Mouse (Mus musculus) stomach, embryonic 15.5 days (tissue): ENCODE measurements at regions not wholly inside any gene's neighbourhood (a gene's known extent, or its start where the extent isn't known, plus 50 kb on each side); places are given as distances from the start of the nearest gene placed in this dataset.

Experiments used
- ATAC-seq: fragments of 200-750 bp; cut with Nextera tagmentation; 2 replicates; pipeline ENCODE4 v1.8.0; 2017; ENCODE audit warnings: low read depth, moderate number of reproducible peaks, moderate TSS enrichment; ENCODE audit not compliant: insufficient read depth, low FRiP score
- H3K27ac ChIP-seq: fragments of 300-500 bp; sonication (generic); 2 replicates; pipeline ENCODE4 v1.5.1; 2015; ENCODE audit warnings: mild to moderate bottlenecking, inconsistent platforms
- H3K27me3 ChIP-seq: fragments of 300-500 bp; sonication (generic); replicated peaks from 2 replicates; pipeline ENCODE4 v1.6.1; 2015; ENCODE audit warnings: inconsistent platforms
- H3K36me3 ChIP-seq: fragments of 300-500 bp; sonication (generic); 2 replicates; pipeline ENCODE4 v1.6.1; 2015; ENCODE audit warnings: inconsistent platforms
- H3K4me1 ChIP-seq: fragments of 300-500 bp; sonication (generic); 2 replicates; pipeline ENCODE4 v1.6.1; 2015; ENCODE audit warnings: inconsistent platforms
- H3K4me2 ChIP-seq: fragments of 300-500 bp; sonication (generic); 2 replicates; pipeline ENCODE4 v1.6.1; 2015; ENCODE audit warnings: mild to moderate bottlenecking, inconsistent platforms
- H3K4me3 ChIP-seq: fragments of 300-500 bp; sonication (generic); replicated peaks from 2 replicates; pipeline ENCODE4 v1.5.1; 2015; ENCODE audit warnings: inconsistent platforms
- H3K9ac ChIP-seq: fragments of 300-500 bp; sonication (generic); 2 replicates; pipeline ENCODE4 v1.6.1; 2015; ENCODE audit warnings: inconsistent platforms
- H3K9me3 ChIP-seq: fragments of 300-500 bp; sonication (generic); 2 replicates; pipeline ENCODE4 v1.6.1; 2016; ENCODE audit warnings: inconsistent platforms
- WGBS: fragments of 180-500 bp; shearing (Covaris S2); methylation state at CpG from one replicate; pipeline ENCODE4 v1.1.7; 2015; 5-methylcytosine and 5-hydroxymethylcytosine counted together

- 48% methylated on average over 3 of the region's 3 CpGs for WGBS
- no peaks in the 10 kb centered on the region for H3K36me3 ChIP-seq
- no peaks in the 10 kb centered on the region for H3K27me3 ChIP-seq
- H3K4me3 ChIP-seq, result no peak overlapping the region
- H3K4me2 ChIP-seq, result no peak overlapping the region
- H3K4me1 ChIP-seq, result no peaks in the 10 kb centered on the region
- no peak for ATAC-seq
- no peaks in the 10 kb centered on the region for H3K9me3 ChIP-seq
- H3K27ac ChIP-seq, result no peak overlapping the region
- no peak overlapping the region for H3K9ac ChIP-seq
These were observed 68.8 kb upstream of the Col8a1 start for GRCm38 (mm10) chr16:57823329-57823728.

- Histone ChIP-seq H3K27ac (no peak overlapping the region), H3K4me1 (no peaks in the 10 kb centered on the region), H3K27me3 (no peaks in the 10 kb centered on the region), H3K9me3 (no peaks in the 10 kb centered on the region), H3K4me3 (no peak overlapping the region), H3K36me3 (no peaks in the 10 kb centered on the region), H3K9ac (no peak overlapping the region), H3K4me2 (no peak overlapping the region)
- ATAC-seq, result no peak
These were observed 90.9 kb upstream of the Col8a1 start for GRCm38 (mm10) chr16:57845416-57845815.

- Histone ChIP-seq H3K9ac (no peak overlapping the region), H3K27me3 (no peaks in the 10 kb centered on the region), H3K36me3 (no peaks in the 10 kb centered on the region), H3K4me3 (no peak overlapping the region), H3K9me3 (no peaks in the 10 kb centered on the region), H3K4me2 (no peak overlapping the region), H3K4me1 (no peaks in the 10 kb centered on the region), H3K27ac (no peak overlapping the region)
- ATAC-seq, result no peak
- WGBS, result 34% methylated on average over 3 of the region's 3 CpGs
These were observed 91.8 kb upstream of the Col8a1 start for GRCm38 (mm10) chr16:57846386-57846785.

- Histone ChIP-seq H3K9me3 (no peaks in the 10 kb centered on the region), H3K4me3 (no peak overlapping the region), H3K4me1 (no peaks in the 10 kb centered on the region), H3K27ac (no peak overlapping the region), H3K36me3 (no peaks in the 10 kb centered on the region), H3K9ac (no peak overlapping the region), H3K27me3 (no peaks in the 10 kb centered on the region), H3K4me2 (no peak overlapping the region)
- no peak for ATAC-seq
- WGBS, result 52% methylated on average over 2 of the region's 2 CpGs
These were observed 97.3 kb upstream of the Col8a1 start for GRCm38 (mm10) chr16:57851854-57852253.

GRCm38 (mm10) chr16:57852838-57853460 lies 98.4 kb upstream of the Col8a1 start:
- no peak overlapping the region for H3K27ac ChIP-seq
- no peak overlapping the region for H3K4me3 ChIP-seq
- no peak overlapping the region for H3K9ac ChIP-seq
- no peaks in the 10 kb centered on the region for H3K4me1 ChIP-seq
- WGBS, result 73% methylated on average over 3 of the region's 3 CpGs
- no peak for ATAC-seq
- H3K27me3 ChIP-seq, result no peaks in the 10 kb centered on the region
- H3K4me2 ChIP-seq, result no peak overlapping the region
- no peaks in the 10 kb centered on the region for H3K36me3 ChIP-seq
- no peaks in the 10 kb centered on the region for H3K9me3 ChIP-seq

- Histone ChIP-seq H3K9ac (no peak overlapping the region), H3K4me2 (no peak overlapping the region), H3K9me3 (no peaks in the 10 kb centered on the region), H3K4me1 (no peaks in the 10 kb centered on the region), H3K36me3 (no peaks in the 10 kb centered on the region), H3K27ac (no peak overlapping the region), H3K4me3 (no peak overlapping the region), H3K27me3 (no peaks in the 10 kb centered on the region)
- no peak for ATAC-seq
- WGBS, result 67% methylated on average over 3 of the region's 3 CpGs
These were observed 99.2 kb upstream of the Col8a1 start for GRCm38 (mm10) chr16:57853751-57854150.

- no peak overlapping the region for H3K27ac ChIP-seq
- H3K36me3 ChIP-seq, result no peaks in the 10 kb centered on the region
- H3K4me2 ChIP-seq, result no peak overlapping the region
- no peak overlapping the region for H3K9ac ChIP-seq
- H3K4me3 ChIP-seq, result no peak overlapping the region
- 12% methylated on average over 1 of the region's 1 CpGs for WGBS
- no peaks in the 10 kb centered on the region for H3K27me3 ChIP-seq
- no peaks in the 10 kb centered on the region for H3K4me1 ChIP-seq
- H3K9me3 ChIP-seq, result no peaks in the 10 kb centered on the region
- no peak for ATAC-seq
These were observed 102.5 kb upstream of the Col8a1 start for GRCm38 (mm10) chr16:57857071-57857470.

- no peak overlapping the region for H3K4me2 ChIP-seq
- H3K27ac ChIP-seq, result no peak overlapping the region
- WGBS, result 15% methylated on average over 2 of the region's 2 CpGs
- no peak for ATAC-seq
- no peak overlapping the region for H3K9ac ChIP-seq
- H3K36me3 ChIP-seq, result no peaks in the 10 kb centered on the region
- H3K4me3 ChIP-seq, result no peak overlapping the region
- no peaks in the 10 kb centered on the region for H3K9me3 ChIP-seq
- H3K4me1 ChIP-seq, result no peaks in the 10 kb centered on the region
- H3K27me3 ChIP-seq, result no peaks in the 10 kb centered on the region
These were observed 103.7 kb upstream of the Col8a1 start for GRCm38 (mm10) chr16:57858151-57858764.

GRCm38 (mm10) chr16:57858765-57859201 lies 104.2 kb upstream of the Col8a1 start:
- Histone ChIP-seq H3K9ac (no peak overlapping the region), H3K27me3 (no peaks in the 10 kb centered on the region), H3K4me3 (no peak overlapping the region), H3K36me3 (no peaks in the 10 kb centered on the region), H3K4me2 (no peak overlapping the region), H3K27ac (no peak overlapping the region), H3K4me1 (no peaks in the 10 kb centered on the region), H3K9me3 (no peaks in the 10 kb centered on the region)
- 26% methylated on average over 7 of the region's 7 CpGs for WGBS
- no peak for ATAC-seq

GRCm38 (mm10) chr16:57863206-57863860 lies 108.8 kb upstream of the Col8a1 start:
- no peak for ATAC-seq
- no peak overlapping the region for H3K4me2 ChIP-seq
- H3K4me3 ChIP-seq, result no peak overlapping the region
- no peaks in the 10 kb centered on the region for H3K9me3 ChIP-seq
- 73% methylated on average over 9 of the region's 9 CpGs for WGBS
- no peaks in the 10 kb centered on the region for H3K36me3 ChIP-seq
- no peaks in the 10 kb centered on the region for H3K4me1 ChIP-seq
- no peak overlapping the region for H3K27ac ChIP-seq
- H3K27me3 ChIP-seq, result no peaks in the 10 kb centered on the region
- H3K9ac ChIP-seq, result no peak overlapping the region

- H3K9ac ChIP-seq, result no peak overlapping the region
- WGBS, result 90% methylated on average over 4 of the region's 4 CpGs
- no peaks in the 10 kb centered on the region for H3K9me3 ChIP-seq
- no peak overlapping the region for H3K27ac ChIP-seq
- ATAC-seq, result no peak
- H3K4me3 ChIP-seq, result no peak overlapping the region
- no peaks in the 10 kb centered on the region for H3K4me1 ChIP-seq
- H3K27me3 ChIP-seq, result no peaks in the 10 kb centered on the region
- no peaks in the 10 kb centered on the region for H3K36me3 ChIP-seq
- H3K4me2 ChIP-seq, result no peak overlapping the region
These were observed 122.3 kb upstream of the Col8a1 start for GRCm38 (mm10) chr16:57876857-57877256.

GRCm38 (mm10) chr16:57881575-57882094 lies 127.1 kb upstream of the Col8a1 start:
- no peak for ATAC-seq
- H3K4me3 ChIP-seq, result no peak overlapping the region
- H3K27me3 ChIP-seq, result no peaks in the 10 kb centered on the region
- H3K4me1 ChIP-seq, result no peaks in the 10 kb centered on the region
- H3K9me3 ChIP-seq, result no peaks in the 10 kb centered on the region
- no peak overlapping the region for H3K9ac ChIP-seq
- no peak overlapping the region for H3K27ac ChIP-seq
- H3K4me2 ChIP-seq, result no peak overlapping the region
- WGBS, result 59% methylated on average over 8 of the region's 8 CpGs
- H3K36me3 ChIP-seq, result no peaks in the 10 kb centered on the region
